ENCODE assay signal across 8 mouse cellular contexts in genomic region chr11:75012997-75013694, GRCm38 (mm10).
DNase-seq lines count a peak whose midpoint lies in the region; ATAC-seq and TF ChIP-seq lines count a peak whose summit lies in the region.

No protein-coding gene starts in this region.

- peaks cover 4% of the 10 kb centered on the region; the same call in 1 of the 2 replicates for H3K36me3 ChIP-seq in forebrain, embryonic 10.5 days (replicated peaks)
- no peaks in the 10 kb centered on the region for H3K36me3 ChIP-seq in forebrain, embryonic 11.5 days (ENCODE audit: control insufficient read depth, insufficient read depth, low read length)
- no peaks in the 10 kb centered on the region for H3K36me3 ChIP-seq in limb, embryonic 10.5 days
- H3K36me3 ChIP-seq in midbrain, postnatal 0 days (ENCODE audit: insufficient read depth, low read length), result no peaks in the 10 kb centered on the region
- no peaks in the 10 kb centered on the region for H3K36me3 ChIP-seq in stomach, embryonic 15.5 days

- no peak overlapping the region for H3K4me3 ChIP-seq in forebrain, embryonic 10.5 days
- no peak overlapping the region for H3K4me3 ChIP-seq in forebrain, embryonic 11.5 days (ENCODE audit: low read depth, low read length)
- H3K4me3 ChIP-seq in limb, embryonic 10.5 days, result 0 out of 2 replicates have a peak overlapping the region, but pooled peaks have one; percentile 15
- H3K4me3 ChIP-seq in midbrain, postnatal 0 days (ENCODE audit: low read depth, low read length), result no peak overlapping the region
- no peak overlapping the region for H3K4me3 ChIP-seq in stomach, embryonic 15.5 days (replicated peaks)

- H3K4me1 ChIP-seq in forebrain, embryonic 10.5 days, result peaks cover 45% of the 10 kb centered on the region
- H3K4me1 ChIP-seq in forebrain, embryonic 11.5 days (replicated peaks; ENCODE audit: control insufficient read depth, insufficient read depth, low read length), result no peaks in the 10 kb centered on the region
- peaks cover 59% of the 10 kb centered on the region for H3K4me1 ChIP-seq in limb, embryonic 10.5 days
- H3K4me1 ChIP-seq in midbrain, postnatal 0 days (ENCODE audit: insufficient read depth, low read length), result no peaks in the 10 kb centered on the region; the same call in 1 of the 2 replicates
- peaks cover 34% of the 10 kb centered on the region for H3K4me1 ChIP-seq in stomach, embryonic 15.5 days

- no peak; the same call in 1 of the 2 replicates for TF ChIP-seq CTCF in midbrain, postnatal 0 days (IDR thresholded peaks at IDR 0.05)

- H3K4me2 ChIP-seq in forebrain, embryonic 11.5 days (ENCODE audit: low read depth, low read length, severe bottlenecking), result no peak overlapping the region
- H3K4me2 ChIP-seq in midbrain, postnatal 0 days (ENCODE audit: low read depth, low read length, poor library complexity, severe bottlenecking), result peak overlapping the region; percentile 23
- no peak overlapping the region; the same call in 1 of the 2 replicates for H3K4me2 ChIP-seq in stomach, embryonic 15.5 days

- no peak overlapping the region for H3K9ac ChIP-seq in forebrain, embryonic 11.5 days (ENCODE audit: low read length)
- H3K9ac ChIP-seq in midbrain, postnatal 0 days (replicated peaks; ENCODE audit: low read length, poor library complexity, severe bottlenecking), result no peak overlapping the region
- no peak overlapping the region for H3K9ac ChIP-seq in stomach, embryonic 15.5 days

- H3K27me3 ChIP-seq in forebrain, embryonic 10.5 days (ENCODE audit: poor library complexity, severe bottlenecking), result no peaks in the 10 kb centered on the region
- H3K27me3 ChIP-seq in forebrain, embryonic 11.5 days (ENCODE audit: control insufficient read depth, insufficient read depth, low read length), result no peaks in the 10 kb centered on the region
- no peaks in the 10 kb centered on the region for H3K27me3 ChIP-seq in limb, embryonic 10.5 days (ENCODE audit: low read depth, poor library complexity, severe bottlenecking)
- H3K27me3 ChIP-seq in midbrain, postnatal 0 days (ENCODE audit: insufficient read depth, low read length), result no peaks in the 10 kb centered on the region
- no peaks in the 10 kb centered on the region for H3K27me3 ChIP-seq in stomach, embryonic 15.5 days (replicated peaks)

- H3K27ac ChIP-seq in forebrain, embryonic 10.5 days, result peak overlapping the region; percentile 44
- no peak overlapping the region for H3K27ac ChIP-seq in forebrain, embryonic 11.5 days (ENCODE audit: low read depth, low read length)
- peak overlapping the region; percentile 81 for H3K27ac ChIP-seq in limb, embryonic 10.5 days
- H3K27ac ChIP-seq in midbrain, postnatal 0 days (ENCODE audit: low read depth, low read length), result peak overlapping the region; percentile 52
- H3K27ac ChIP-seq in stomach, embryonic 15.5 days, result peak overlapping the region; percentile 82

- DNase-seq in forebrain, embryonic 10.5 days (ENCODE audit: extremely low spot score, low spot score), result no peak
- no peak for DNase-seq in forebrain, embryonic 11.5 days (ENCODE audit: low spot score)
- DNase-seq in embryo, embryonic 10.5 days (ENCODE audit: low spot score), result peak; percentile 57
- peak; percentile 57 to 81 for DNase-seq in gastrocnemius, postnatal 4 days (ENCODE audit: low spot score in 2 of 2)
- peak; percentile 54 for DNase-seq in limb, embryonic 10.5 days (ENCODE audit: low spot score)
- DNase-seq in midbrain, postnatal 0 days (ENCODE audit: low spot score), result peak; percentile 64

- 55% methylated on average over 12 of the region's 12 CpGs for WGBS in forebrain, embryonic 10.5 days
- 54% methylated on average over 12 of the region's 12 CpGs for WGBS in forebrain, embryonic 11.5 days
- 35% methylated on average over 12 of the region's 12 CpGs for WGBS in limb, embryonic 10.5 days
- WGBS in midbrain, postnatal 0 days, result 35% methylated on average over 11 of the region's 12 CpGs
- 23% methylated on average over 12 of the region's 12 CpGs for WGBS in stomach, embryonic 15.5 days

- no peak for ATAC-seq in forebrain, embryonic 11.5 days (replicated peaks; ENCODE audit: low FRiP score)
- peak; percentile 90 for ATAC-seq in inflammation-experienced regulatory T-cells, adult 6 months
- no peak for ATAC-seq in midbrain, postnatal 0 days (ENCODE audit: low FRiP score)
- ATAC-seq in stomach, embryonic 15.5 days (ENCODE audit: insufficient read depth, low FRiP score, low read depth), result peak; percentile 89

- H3K9me3 ChIP-seq in forebrain, embryonic 10.5 days, result no peaks in the 10 kb centered on the region
- H3K9me3 ChIP-seq in forebrain, embryonic 11.5 days (ENCODE audit: control insufficient read depth, low read length), result no peaks in the 10 kb centered on the region
- H3K9me3 ChIP-seq in limb, embryonic 10.5 days (replicated peaks), result no peaks in the 10 kb centered on the region
- H3K9me3 ChIP-seq in midbrain, postnatal 0 days (ENCODE audit: low read length), result no peaks in the 10 kb centered on the region
- no peaks in the 10 kb centered on the region for H3K9me3 ChIP-seq in stomach, embryonic 15.5 days

Comparison
In these comparisons a context has a peak if more than half of its experiments do, and no peak if none do; other contexts are left out.
1. DNase-seq: peak in embryo, embryonic 10.5 days (single experiment), gastrocnemius, postnatal 4 days (2 of 2), limb, embryonic 10.5 days (single experiment) and midbrain, postnatal 0 days (single experiment); none in forebrain, embryonic 10.5 days (single experiment) and forebrain, embryonic 11.5 days (single experiment).
2. ATAC-seq: peak in inflammation-experienced regulatory T-cells, adult 6 months (single experiment) and stomach, embryonic 15.5 days (single experiment); none in forebrain, embryonic 11.5 days (single experiment) and midbrain, postnatal 0 days (single experiment).